Mouse (Mus musculus): ENCODE results near the gene Crnkl1.

The Crnkl1 gene

GRCm38 (mm10) chr2:145880887-145881747, 53.7 kb downstream of the Crnkl1 start:
- in situ Hi-C loops (cut with MboI, MseI): loop anchor here (25.0 kb wide), 1 partner anchor 694 kb away; no protein-coding TSS in a partner anchor

- in situ Hi-C loops (cut with MboI, MseI): loop anchor here (25.0 kb wide), 1 partner anchor 690 kb away; no protein-coding TSS in a partner anchor
Measured at GRCm38 (mm10) chr2:145877191-145877590, 57.6 kb downstream of the Crnkl1 start.

DNA sequence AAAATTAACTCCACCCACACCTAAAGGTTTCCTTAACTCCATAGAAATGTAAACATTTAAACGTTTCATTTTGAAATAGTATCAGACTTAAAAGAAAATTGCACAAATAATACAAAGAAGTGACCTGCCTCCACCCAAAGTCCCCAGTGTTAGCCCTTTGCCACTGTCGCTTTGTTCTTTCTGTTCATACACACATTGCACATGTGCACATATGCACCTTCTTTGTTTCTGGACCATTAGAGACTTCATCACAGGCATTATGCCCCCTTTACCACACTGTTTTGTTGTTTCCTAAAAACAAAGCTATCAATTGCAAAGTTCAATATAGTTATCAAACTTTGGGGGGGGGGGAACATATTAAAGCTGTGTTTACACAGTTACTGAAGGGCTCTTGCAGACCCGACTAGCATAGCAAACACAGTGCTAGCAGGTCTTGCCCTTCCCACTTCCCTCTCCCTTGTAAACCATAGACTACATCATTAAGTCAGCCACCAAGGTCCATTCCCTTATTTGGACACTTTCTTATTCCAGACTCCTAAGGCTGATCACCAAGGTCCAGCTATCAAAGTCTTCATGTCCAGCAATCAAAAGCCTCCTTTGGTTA, 59.8 kb downstream of the Crnkl1 start:
- in situ Hi-C loops (cut with MboI, MseI): loop anchor here (25.0 kb wide), 1 partner anchor 688 kb away; no protein-coding TSS in a partner anchor

DNA sequence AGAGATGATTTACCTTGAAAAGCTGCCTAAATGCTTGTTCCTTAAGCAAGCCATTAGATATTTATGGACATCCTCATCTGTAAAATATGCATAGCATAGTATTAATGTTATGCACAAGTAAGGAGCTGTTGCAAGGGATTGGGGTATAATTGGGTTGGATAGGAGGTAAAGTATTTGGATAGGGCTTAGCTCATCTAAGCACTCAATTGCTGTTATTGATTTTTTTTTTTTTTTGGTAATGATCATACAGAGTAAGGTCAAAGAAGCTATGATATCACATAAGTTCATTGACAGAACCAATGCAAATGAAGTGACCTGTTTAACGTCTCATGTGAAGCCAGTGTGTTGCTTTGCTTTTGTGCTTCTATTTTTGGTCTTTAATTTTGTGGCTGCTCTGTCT, 60.9 kb downstream of the Crnkl1 start:
- in situ Hi-C loops (cut with MboI, MseI): no loop called here

GRCm38 (mm10) chr2:145872099-145872498, 62.7 kb downstream of the Crnkl1 start:
- in situ Hi-C loops (cut with MboI, MseI): no loop called here

GRCm38 (mm10) chr2:145871308-145871707, 63.5 kb downstream of the Crnkl1 start:
- in situ Hi-C loops (cut with MboI, MseI): no loop called here
